Mouse (Mus musculus): ENCODE data around the gene Dmrta2.

The Dmrta2 gene

DNA sequence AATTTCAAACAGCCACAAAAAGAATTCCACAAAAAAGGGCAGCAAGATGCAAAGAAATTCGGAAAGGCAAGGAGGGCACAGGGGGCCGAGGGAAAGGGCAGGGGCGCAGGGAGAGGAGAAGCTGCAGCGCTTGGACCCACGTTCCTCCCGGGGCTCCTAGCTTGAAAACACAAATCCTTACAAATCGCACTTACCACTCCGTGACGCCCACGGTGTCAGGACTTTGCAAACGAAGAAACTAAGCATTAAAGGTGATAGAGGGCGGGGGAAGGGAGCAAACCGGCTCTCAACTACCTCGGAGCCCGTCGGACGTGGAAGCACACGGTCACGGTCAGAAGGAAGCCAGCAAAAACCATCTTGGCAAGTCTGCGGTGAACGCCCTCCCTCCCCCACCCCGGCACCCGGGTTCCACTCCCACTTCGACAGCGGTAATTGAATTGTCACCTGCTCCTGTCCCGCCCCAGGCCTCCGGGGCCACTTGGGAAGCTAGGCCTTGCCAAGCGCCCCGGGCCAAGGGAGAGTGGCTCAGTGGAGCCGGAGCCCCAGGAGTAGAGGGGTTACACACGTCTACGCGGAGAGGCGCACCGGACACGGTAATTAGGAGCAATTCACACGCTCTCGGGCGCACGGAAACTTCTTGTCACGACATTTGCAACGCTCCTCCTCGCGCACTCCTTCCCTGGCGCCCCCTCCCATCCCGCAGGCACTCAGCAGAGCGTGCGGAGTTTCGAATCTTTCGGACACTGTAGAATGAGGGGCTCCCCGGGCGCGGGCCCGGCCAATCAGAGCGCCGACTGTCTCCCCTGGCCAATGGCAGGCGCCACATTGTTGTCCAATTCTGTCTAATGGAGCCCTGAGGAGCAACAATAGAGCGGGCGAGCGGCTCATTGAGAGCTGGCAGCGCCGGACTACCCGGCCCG is at the start of gene Dmrta2:
TSS of gene Dmrta2 (plus strand) at position 906 of the 920 bp plus-strand sequence.
- no peak for DNase-seq (ENCODE audit: low spot score in 2 of 2)

DNA sequence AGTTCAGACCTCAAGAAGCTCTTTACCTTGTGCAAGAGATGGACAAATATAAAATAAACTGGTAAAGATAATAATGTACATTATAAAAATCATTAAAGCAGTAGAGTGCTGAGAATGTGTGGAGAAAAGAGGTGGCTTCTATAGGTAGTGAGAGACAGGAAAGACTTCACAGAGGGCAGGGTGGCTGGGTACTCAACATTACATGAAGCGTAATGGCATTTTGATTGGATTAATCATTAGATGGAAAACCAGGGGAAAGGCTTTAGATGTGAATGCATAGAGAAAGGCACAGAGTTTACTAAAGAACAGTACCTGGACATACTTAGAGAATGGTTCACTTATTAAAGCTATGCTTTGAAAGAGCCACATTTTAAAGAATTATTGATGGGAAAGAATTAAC is 48.8 kb upstream of the Dmrta2 start:
- no peak for DNase-seq (ENCODE audit: low spot score in 2 of 2)

DNA sequence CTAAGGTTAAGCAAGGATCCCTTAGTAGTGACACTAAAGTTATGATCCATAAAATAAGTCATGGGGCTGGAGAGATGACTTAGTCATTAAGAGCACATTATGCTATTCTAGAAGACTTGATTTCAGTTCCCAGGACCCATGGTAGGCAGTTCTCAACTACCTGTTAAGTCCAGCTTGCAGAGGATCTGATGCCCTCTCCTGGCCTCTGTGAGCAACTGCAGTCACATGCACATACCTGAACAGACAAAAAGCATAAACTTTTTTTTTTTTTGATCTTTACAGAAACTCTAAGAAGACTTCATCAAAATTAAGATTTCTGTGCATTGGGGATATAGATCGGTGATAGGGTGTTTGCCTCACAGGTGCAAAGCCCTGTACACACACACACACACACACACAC is 47.4 kb upstream of the Dmrta2 start:
- DNase-seq (ENCODE audit: low spot score in 2 of 2) = peak; percentile 7 to 21

DNA sequence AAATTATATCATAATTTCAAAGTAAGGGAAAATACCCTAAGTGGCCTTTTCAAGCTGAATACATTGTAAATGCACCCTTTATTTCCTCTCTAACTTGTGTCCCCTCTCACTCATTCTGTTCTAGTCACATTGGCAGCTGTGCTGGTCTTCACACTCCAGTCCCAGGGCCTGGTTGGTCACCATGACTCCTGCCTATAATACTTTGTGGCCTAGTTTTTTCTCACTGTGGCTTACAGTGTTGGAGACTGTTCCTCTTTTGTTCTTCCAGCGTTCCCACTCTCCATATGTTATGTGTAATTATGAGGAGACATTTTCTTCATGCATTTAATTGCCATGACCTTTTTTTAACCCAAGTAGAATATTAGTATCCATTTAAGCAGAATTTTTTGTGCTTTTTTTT is 46.9 kb upstream of the Dmrta2 start:
- no peak for DNase-seq (ENCODE audit: low spot score in 2 of 2)

DNA sequence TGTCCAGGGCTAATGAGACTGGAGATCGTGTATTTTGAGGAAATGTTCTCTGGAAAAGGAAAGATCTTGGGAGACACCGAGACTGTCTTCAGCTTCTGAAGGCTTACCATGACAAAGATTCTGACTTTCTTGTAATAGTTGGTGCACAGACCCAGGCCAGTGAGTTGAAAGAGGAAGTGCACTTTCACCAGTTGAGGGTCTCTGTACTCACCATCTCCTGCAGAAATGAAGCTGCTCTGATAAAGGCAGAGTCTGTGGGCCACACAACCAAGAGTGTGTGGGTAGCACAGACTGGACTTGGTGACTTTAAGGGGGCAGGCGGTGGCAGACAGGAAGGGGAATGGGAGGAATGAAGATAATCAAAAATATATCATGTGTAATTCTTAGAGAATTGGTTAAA is 41.3 kb upstream of the Dmrta2 start:
- no peak for DNase-seq (ENCODE audit: low spot score in 2 of 2)

DNA sequence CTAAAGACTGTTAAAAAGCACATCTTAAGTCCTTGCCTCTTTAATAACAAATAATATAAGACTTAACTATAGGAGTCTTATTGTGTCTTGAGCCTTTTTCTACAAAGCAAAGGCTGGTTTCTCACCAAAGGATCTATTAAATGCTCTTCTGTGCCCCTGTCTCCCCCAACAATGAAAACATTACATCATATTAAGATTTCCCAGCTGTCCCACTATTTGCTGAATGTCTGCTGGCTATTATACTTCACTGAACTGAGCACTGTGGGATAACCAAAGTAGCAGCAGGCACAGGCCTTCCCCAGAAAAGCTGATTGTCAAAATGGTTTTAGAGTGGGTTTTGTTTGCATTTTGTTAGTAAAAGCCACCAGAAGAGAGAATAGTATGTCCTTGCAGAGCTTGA is 38.6 kb upstream of the Dmrta2 start:
- DNase-seq (ENCODE audit: low spot score in 2 of 2) = no peak

DNA sequence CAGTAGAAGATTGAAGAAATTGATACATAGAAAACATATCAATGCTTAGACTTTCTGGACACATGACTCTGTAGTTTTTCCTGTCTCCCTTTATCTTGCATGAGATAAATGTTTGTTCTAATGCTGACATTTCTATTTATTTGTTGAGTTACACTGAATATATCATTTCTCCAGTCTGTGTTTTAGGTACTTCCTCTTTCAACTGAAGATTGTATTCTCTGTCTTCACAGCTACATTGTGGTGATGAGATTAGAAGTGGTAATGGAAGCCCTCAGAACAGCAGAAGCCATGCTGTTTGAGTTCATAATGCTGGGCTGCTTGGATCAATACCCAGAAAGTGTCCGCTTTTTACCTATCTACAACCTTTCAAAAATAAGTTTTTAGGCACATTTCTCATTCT is 32.3 kb upstream of the Dmrta2 start:
- DNase-seq (ENCODE audit: low spot score in 2 of 2) = no peak

DNA sequence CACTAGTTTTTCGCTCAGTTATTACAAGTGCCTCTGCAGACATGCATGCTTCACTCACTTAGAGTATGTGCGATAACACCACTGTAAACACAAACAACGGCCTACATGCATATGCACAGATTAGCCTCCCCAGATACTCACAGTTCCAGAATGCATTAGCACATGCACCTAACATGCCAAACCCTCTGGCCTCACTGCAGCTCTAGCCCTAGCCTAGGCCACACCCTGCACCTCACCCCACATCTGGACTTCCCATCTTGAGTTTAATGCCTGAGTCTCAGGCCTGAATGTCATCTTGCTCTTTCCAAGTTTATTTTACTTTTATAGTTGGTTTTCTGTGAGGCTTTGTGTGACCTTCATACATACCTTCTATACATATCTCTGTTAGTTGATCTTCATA is 28.5 kb upstream of the Dmrta2 start:
- DNase-seq (ENCODE audit: low spot score in 2 of 2) = no peak

DNA sequence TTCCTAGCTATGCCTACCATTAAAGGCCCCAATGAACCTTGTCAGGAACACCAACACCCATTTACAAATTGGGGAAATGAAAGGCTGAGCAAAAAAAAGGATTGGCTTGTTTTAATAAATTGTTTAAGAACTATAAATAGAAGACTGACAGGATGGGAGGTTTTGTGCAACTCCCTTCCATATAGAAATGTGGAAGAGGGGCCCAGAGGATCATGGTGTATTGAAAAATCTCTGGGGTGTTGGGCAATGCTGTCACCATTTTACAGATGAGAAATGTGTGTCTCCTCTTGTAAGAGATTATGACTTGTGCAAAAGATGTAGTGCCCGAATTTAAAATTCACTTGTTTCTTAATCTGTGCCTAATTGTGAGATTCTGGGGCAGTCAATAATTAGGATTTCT is 24.3 kb upstream of the Dmrta2 start:
- no peak for DNase-seq (ENCODE audit: low spot score in 2 of 2)

DNA sequence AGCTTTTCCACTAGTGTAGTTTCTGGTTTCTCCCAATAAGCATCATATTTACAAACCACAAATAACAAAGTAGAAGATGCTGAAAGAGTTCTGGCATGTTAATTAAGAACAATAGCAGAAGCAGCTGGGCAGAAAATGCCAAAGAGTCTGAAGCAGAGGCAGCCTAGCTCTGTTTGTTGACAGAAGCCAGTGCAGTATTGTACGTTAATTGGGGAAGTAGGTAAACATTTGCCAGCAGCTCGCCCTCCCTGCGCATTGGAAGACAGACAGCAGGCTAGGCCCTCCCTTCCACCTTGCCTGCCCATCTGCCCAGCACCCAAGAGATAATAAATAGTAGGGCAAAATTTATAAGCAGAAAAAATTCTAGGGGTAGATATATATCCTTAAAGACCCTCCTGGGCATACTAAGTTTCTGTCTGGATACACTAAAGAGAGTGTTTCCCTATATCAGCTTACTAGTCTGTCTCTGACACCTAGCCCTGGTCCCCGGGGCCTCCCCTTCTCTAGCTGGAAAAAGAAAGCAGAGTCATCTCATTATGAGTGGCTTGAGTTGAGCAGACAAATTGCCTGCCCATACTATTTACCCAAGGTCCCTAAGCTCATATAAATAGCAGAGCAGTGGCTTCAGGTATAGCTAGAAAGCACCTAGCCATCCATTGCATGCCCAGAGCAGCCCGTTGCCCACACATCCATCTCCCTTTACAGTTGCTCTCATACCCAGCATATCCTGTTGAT is 17.5 kb upstream of the Dmrta2 start:
- no peak for DNase-seq (ENCODE audit: low spot score in 2 of 2)

DNA sequence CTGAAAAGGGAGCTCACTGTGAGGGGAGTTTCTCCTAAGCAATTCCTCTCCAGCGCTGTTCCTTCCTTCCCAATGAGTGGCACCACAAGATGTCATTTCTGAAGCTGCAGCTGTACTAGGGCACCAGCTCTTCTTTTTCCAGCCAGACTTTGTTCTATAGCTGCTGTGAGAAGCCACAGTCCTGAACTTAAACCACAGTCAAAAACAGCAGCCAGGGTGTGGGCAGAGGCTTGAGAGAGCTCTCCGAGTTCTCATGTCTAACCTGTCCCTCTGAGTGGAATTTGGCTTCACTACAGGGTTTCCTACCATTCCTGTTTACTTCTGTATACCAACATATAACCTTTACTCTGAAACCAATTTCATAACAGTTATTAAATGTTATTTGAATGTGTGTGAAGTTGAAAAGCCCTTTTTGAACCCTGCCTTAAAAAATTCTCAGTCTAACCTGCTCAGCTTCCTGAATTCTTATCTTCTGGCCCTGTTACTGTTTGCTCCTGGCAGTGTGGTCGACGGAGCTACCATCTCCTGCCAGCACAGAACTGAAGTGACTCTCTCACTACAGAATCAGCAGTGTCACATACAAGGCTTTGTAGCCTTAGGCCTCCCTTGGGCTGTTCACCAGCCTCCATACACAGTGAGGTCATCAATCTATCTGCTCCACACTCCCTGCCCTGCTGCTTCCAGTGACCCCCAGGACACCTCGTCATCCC is 14.1 kb upstream of the Dmrta2 start:
- no peak for DNase-seq (ENCODE audit: low spot score in 2 of 2)

DNA sequence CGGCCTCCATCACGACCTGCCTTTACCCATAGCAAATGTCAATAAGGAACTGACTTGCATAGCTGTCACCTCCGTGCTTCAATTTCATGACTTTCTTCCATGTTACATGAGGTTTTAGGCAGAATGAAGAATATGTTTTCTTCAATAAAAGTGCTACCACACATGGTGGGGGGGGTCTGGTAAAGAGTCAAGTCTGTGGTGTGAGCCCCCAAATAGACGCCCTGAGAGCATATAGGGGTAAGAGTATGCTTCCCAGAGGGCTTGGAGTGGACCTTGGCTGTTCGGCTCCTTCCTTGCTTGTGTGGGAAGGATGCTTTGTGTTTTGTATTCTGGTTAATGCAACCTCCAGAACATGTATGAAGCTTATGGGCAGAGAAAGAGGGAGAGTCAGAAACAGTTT is 8.3 kb upstream of the Dmrta2 start:
- DNase-seq (ENCODE audit: low spot score in 2 of 2) = no peak

DNA sequence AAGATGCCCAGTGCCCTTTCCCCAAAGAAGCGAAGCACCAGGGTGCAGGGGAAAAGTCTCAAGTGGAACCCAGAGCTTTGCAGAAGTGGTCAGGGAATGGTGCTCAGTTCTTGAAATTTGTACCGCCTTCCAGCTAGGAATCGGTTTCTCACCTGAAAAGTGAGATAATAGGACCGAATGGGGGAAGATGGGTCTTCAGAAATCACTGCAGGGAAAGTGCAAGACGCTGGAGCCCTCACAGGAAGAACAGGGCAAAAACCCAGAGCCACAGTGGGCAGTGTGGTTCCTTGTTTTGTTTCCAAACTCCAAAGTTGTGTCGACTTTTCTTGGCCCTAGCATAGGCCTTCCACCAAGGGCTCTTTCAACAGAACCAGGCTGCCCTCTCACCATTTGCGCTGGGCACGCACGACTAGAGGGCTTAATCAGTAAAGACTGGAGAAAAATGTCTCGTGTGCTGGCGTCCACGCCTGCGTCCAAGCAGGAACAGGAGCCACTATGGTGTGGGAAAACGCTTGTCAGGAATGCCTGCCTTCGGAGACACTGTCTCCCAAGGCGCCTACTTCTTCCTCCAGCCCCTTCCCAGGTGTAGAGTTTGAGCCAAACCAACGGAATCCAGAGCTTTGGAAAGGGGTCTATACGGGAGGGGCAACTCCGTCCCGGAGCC is 3.7 kb upstream of the Dmrta2 start:
- no peak for DNase-seq (ENCODE audit: low spot score in 2 of 2)

DNA sequence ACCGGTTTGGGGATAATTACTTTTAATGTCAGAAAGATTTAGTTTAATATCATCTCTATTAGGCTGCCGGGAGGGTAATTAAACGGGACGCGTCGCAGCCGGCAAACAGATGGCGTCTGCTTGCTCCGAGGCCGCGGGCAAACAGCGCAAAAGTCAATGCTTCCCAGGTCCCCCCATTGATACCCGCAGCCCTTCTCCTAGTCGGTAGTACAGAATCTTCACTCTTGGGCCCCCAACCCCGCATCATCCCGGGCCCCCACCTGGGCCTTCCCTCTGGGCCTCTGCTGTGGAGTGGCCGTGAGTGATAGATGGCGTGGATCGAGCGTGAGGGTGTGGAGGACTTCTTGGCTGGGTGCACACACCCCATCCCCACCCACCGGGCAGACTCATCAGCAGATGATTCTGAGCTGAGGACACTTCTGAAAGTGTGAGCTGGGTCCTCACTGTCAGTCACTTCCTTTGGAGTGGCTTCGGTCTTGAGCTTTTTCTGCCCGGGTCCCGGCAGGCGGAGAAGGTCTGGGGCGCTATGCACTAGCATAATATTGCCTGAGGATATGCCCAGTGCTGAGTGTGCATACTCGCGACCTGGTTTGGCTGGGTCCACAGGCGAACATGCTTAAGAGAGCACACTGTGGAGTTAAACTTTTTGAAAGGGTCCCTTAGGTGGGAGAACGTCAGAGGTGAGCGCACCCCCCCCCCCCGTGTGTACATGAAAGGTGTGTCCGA is 3.0 kb upstream of the Dmrta2 start:
- DNase-seq (ENCODE audit: low spot score in 2 of 2) = no peak

DNA sequence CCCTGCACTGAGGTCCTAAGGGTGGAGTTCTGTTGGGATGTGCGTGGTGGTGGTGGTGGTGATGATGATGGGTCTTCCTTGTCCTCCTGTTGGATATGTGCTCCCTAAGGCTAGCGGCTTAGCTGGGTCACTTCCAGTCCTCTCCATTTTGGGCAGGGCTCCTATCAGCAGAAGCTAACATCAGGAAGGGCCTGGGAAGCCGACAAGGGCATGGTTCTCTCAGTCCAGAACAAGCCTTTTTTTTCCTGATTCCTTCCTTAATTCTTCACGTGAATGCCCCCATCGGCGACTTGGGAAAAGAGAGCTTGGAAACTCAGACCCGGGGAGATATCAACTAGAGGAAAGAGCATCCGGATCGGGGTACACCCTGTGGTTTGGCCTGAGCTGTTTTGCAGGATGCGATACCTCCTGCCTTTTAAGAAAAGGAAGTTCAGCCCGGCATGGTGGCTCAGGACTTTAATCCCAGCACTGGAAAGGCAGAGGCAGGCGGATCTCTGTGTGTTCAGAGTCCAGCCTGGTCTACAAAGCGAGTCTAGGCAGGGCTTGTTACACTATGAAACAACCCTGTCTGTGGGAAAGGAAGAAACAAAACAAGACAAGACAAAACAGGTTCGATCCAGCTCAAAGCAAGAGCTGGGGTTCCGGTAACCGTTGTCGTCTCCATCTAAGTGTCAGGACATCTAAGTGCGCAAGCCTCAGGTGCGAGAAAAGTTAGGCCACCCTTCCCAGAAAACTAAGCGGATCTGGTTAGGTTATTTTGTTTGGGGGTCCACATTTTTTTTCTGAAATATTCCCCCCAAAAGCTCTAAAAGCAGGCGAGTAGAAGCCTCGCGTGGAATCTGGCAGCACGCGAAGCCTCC is 2.2 kb upstream of the Dmrta2 start:
- DNase-seq (ENCODE audit: low spot score in 2 of 2) = no peak

DNA sequence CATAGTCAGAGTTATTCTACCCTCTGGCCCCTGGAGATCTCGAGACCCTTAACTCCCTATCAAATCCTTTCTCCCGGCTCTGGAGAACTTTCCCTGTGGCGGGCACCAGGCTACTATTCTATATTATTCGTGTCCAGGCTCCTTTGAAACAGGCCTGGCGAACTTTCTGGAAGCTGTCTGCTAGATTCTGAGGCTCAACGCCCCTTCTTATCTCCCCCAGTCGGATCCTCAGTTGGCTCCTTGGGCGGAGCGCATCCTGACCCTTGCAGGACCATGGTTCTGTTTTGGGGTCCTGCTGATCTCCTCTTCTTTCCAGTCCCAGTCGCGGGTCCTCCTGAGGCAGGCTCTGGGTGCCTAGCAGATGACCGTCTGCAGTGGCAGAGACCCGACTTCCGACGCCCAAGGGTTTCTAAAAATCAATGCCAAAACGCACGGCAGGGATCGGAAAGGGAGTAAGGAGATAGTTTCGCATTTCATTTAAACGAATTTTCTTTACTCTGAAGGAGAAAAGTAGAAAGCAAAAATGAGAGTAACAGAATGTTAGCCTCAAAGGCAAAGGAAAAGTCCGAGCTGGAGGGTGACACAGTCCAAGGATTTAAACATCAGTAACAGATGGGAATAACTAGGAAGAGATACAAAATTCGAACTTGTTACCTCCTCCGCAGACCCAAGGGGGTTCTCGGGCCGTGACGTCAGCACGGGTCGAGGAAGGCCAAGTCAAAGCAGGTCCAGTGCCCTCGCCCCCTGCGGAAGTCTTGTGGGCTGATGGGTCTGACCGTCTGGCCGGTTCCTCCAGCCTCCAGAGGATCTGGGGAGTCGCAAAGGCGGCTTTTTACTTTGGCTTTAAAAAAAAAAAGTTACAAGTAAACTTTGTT is 1.3 kb upstream of the Dmrta2 start:
- no peak for DNase-seq (ENCODE audit: low spot score in 2 of 2)

DNA sequence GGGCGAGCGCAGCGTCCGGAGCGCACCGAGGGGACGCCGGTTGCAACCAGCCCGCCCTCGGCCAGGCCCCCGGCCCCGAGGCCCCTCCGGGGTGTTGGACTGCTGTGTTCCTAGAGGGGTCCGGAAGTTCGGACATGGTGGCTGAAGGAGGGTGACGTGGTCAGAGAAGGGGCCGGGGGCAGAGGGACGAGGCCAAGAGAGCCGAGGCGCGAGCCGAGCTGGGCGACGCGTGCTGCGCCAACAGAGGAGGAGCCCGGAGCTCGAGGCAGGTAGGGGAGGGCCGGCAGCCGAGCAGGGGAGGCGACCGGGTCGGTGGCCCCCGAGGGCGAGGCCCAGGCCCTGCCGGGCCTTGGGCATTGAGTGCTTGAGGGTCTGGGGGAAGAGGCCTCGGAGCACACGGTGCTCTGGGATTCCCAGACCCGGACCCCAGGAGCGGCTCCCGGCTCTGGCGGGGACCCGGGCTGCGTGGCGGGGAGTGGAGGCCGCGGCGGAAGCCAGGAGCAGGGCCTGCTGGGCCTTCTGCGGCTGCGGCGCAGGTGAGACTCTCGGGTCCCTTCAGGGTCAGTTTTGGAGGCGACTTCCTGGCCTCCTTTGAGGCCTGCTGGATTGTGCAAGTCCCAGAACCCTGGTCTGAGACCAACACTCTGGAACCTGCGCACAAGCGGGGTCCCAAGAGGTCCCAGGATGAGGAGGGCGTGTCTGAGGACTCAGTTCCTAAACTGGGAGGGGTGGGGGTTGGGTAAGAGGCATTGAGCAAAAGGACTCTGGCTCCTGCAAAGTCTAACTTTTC is 410 bp downstream of the Dmrta2 start:
- no peak for DNase-seq (ENCODE audit: low spot score in 2 of 2)

DNA sequence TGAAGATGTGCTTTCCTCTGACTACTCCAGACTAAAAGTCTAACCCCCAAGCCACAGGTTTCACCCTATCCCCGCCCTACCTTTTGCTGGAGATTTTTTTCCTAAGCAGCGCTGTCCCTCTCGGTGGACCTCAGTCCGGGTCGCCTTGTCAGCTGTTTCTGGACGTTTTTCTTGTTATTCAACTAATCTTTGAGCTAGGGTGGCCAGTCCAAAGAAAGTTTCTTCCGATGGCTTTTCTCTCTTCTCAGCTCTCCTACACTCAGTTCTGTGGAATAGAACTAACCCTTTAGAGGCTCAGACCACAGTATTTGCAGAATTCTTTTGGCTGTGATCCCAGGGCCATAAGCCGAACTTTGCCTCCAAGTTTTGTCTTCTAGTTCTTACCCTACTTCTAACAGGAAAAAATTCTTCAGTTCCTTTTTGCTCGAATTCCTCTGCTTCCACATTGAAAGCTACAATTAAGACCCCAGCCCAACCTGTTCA is 1.0 kb downstream of the Dmrta2 start:
- no peak for DNase-seq (ENCODE audit: low spot score in 2 of 2)

All from thymus, postnatal 10 days (tissue).